Mouse (Mus musculus) thymus, postnatal 10 days (tissue): Measurements from ENCODE around the gene Fbxl14.
A peak's percentile ranks its signal among the peaks of the same experiment; 100 is the strongest.
"Not testable (repeated sequence)": the region's sequence is repeated elsewhere in the genome, so short reads cannot be mapped to it uniquely, and the experiment has no call there.

Experiments used
- DNase-seq, 2 experiments: peaks; one replicate each; pipeline ENCODE4 v3.0.0; 2021; ENCODE audit warnings: low spot score in 2 of 2

The Fbxl14 gene

GRCm38 (mm10) chr6:119479343-119479875, at the start of gene Fbxl14:
Gene Fbxl14 (plus strand): TSS chr6:119479668.
- DNase-seq = peak in 1 of 2 experiments; percentile 50

DNA sequence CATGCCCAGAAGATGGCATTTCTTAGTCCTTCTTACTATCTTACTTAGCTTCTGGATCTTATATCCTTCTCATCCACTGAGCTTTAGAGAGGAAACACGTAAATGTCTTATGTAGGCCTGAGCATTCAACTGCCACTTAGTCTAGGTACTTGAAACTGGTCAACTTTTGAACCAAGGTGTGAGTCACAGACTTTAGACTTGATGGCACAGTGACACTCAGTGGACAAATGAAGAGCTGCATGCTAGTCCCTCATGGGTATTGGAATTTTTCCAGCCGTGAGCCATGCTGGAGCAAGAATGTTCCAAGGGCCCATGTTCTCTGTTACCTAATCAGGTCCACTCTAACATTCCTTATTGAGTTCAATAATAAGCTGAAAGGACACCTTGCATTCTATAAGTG, 49.0 kb upstream of the Fbxl14 start:
- DNase-seq = peak in 1 of 2 experiments; percentile 40

DNA sequence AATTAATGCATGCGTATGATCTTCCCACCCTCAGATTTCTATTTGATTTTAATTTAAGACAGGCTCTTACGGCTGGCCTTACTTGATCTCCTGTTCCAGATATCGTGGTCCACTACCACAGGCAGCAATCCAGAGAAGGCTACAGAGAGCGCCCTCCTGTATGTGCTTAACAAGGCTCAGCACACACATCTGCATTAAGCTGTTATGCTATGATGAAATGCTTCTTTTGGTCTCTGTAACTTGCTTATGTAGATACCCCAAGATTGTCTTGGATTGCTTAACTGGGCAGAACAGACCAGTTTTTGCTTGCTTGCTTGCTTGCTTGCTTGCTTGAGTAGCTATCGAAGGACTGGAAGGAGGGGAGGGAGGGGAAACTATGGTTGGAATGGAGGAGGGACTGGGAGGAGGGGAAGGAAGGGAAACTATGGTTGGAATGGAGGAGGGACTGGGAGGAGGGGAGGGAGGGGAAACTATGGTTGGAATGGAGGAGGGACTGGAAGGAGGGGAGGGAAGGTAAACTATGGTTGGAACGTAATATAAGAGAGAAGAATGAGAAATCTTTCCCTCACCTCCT, 47.6 kb upstream of the Fbxl14 start:
- no peak for DNase-seq

- no peak for DNase-seq
Measured at GRCm38 (mm10) chr6:119434394-119434793, 45.1 kb upstream of the Fbxl14 start.

DNA sequence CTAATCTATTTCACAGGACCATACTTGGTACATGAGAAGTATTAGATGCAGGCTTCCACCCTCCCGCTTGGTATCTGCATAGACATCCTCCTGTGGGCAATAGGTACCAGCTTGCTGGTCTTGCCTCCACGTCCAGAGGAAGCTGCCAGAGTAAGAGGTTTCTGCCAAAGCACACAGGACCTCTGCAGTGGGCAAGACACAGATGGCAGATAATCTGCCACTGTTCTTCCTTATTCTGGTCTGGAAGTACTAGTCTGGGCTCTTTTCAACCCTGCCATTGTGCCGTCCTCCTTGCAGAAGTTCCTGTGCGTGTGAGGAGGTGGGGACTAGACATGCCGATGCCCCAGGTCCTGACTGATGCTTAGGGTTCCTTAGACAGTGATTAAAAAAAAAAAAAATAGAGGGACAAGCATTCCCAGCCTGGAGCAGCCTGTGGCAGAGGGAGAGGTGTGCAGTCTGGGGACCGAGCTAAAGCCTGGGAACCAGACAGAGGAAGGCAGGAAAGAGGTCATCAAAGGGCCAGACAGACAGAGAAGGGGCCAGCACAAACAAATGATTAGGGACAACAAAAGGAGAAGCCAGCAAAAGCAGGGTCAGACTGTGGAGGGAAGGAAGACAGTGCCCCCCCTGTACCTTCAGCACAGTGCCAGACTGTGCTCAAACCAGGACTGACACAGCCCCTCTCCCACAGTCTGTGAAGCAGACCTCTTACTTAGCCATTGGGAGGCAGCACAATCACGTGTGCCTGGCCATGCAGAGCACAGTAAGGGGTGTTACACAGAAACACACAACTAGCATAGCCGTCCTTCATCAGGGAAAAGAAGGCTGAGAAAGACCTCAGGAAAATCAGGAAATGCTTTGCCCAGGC, 41.3 kb upstream of the Fbxl14 start:
- DNase-seq = no peak

DNA sequence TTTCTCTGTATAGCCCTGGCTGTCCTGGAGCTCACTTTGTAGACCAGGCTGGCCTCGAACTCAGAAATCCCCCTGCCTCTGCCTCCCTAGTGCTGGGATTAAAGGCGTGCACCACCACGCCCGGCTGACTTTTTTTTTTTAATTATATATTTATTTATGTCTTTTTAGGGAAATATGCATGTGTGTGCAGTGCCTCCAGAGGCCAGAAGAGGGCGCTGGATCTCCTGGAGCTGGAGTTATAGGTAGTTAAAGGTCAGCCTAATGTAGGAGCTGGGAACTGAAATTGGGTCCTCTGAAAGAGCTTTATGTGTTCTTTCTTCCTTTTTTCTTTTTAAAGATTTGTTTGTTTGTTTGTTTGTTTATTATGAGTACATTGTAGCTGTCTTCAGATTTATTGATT, 36.7 kb upstream of the Fbxl14 start:
- DNase-seq = not testable (repeated sequence)

- peak; percentile 44 to 83 for DNase-seq
Measured at GRCm38 (mm10) chr6:119443742-119444645, 35.5 kb upstream of the Fbxl14 start.

- DNase-seq = no peak
Measured at GRCm38 (mm10) chr6:119445671-119446607, 33.5 kb upstream of the Fbxl14 start.

DNA sequence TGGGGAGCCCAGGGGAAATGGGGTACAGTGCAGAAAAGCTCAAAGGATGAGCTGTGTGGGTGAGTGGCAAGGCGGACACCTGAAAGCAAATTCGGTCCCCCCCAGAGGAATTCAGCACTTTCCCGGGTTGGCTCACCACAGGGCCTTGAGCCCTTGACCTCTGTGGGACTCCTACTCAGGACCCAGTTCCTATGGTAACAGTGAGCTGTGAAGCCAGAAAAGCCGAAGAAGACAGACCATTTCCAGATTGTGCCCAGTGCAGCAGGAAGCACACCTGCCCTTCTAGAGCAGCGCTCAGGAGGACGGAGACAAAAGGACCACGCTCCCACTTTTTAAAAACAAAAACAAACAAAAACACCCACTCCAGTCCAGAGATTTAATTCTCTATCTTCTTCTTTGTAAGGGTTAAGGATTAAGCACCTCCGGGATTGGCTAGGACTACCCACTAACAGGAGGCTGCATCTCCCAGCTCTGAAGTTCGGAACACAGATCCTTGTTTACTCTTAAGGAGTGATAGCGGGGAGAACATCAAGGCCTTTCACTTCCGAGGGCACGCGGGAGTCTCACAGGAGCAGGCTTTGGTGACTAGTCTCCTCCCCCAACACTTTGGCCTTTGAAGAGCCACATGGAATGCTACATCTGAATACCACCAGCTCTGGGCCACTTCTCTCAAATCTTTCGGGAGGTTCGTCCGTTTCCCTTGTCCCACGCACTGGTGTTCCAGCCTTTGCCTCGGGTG, 31.0 kb upstream of the Fbxl14 start:
- DNase-seq = no peak

- peak; percentile 17 to 53 for DNase-seq
Measured at GRCm38 (mm10) chr6:119449060-119449499, 30.4 kb upstream of the Fbxl14 start.

- DNase-seq = no peak
Measured at GRCm38 (mm10) chr6:119450965-119451943, 28.2 kb upstream of the Fbxl14 start.

DNA sequence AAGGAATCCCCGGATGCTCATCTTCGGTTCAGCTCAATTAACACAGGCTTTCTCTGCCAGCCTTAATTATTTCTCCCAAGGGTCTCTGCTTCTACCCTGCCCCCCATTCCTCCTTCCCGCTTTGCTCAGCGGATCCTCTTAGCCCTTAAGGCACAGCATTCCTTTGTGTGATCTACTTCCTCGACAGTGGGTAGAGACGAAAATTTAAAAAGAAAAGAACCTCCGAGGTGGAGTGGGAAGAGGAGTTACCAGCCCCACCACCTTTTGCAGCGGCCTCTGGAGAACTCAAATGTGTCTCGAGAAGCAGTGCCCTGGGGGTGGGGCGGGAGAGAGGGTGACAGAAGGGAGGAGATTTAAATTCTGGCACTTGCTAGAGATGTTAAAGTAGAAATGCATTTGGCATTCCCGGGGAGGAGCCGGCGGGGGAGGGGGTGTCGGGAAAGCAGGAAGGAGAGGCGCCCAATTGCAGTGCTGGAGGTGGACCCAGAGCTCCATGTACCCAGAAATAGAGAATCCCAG, 27.4 kb upstream of the Fbxl14 start:
- DNase-seq = no peak

GRCm38 (mm10) chr6:119458166-119458565, 21.3 kb upstream of the Fbxl14 start:
- DNase-seq = no peak

GRCm38 (mm10) chr6:119459041-119459440, 20.4 kb upstream of the Fbxl14 start:
- no peak for DNase-seq

- no peak for DNase-seq
Measured at GRCm38 (mm10) chr6:119460391-119460790, 19.1 kb upstream of the Fbxl14 start.

DNA sequence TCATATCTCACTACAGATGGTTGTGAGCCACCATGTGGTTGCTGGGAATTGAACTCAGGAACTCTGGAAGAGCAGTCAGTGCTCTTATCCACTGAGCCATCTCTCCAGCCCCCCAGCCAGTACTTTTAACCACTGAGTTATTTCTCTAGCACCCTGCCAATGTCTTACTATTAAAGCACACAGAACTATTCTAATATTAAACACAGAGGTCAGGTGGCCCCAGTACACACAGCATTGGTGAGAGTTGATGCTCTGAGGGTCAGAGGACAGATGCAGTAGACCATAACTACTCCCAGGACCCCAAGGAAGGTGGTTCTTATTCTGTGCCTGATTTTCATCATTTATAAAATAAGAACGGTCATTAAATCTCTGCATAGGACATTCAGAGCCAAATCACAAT, 13.3 kb upstream of the Fbxl14 start:
- no peak for DNase-seq

DNA sequence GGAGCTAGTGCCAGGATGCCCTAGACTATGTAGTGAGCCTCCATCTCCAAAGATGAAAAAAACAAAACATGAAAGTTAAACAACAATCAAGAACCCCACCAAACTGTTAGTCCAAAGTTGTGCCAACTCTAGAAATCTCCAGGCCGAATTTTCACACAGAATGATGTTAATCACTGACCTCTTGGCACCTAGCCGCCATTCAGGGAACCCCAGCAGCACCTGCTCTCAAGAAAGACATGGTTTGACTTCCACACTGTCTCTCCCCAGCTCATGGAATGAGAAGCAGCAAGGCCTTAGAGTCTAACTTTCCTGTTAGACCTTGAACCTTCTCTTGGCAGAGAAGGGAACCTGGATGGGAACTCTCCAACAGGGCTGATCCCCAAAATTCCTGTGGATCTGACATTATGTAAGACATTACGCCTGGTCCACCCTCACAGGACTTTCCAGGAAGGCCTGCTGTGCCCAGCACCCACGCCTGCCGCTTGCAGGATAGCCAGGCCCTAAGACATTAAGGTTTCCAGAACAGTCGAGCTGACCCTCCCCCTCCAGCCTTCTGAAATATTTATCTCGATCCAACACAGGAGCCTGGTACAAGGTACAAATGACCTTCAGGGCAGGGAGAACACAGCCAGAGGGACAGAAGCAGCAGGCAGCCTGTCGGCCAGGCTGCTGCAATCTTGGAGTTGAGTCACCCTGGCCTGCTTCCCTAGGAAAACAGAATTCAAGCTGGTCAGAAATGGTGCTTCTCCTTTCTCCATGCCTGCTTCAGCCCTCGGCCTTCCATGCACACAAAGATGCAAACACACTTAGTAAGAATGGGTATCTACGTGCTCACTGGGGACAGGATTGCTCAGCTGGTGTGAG, 12.3 kb upstream of the Fbxl14 start:
- no peak for DNase-seq

GRCm38 (mm10) chr6:119467785-119468059, 11.7 kb upstream of the Fbxl14 start:
- DNase-seq = peak in 1 of 2 experiments; percentile 28
